ENCODE assay signal across 25 mouse cellular contexts in the genomic region with DNA sequence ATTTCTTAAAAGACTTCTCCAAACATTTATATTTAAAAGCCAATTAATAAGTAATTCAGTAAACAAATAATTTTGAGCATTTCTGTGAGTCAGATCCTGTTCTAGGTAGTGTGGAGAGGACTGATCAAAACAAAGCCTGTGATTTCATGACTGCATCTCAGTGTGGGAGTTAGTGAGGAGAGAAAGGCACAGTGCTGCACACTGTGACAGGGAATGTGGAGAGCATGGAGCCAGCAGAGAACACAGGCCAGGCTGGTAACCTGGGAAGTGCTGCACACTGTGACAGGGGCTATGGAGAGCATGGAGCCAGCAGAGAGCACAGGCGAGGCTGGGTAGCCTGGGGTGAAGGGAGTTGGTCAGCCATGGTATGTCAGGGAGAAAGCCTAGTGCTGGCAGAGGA. TPM values are rescaled to one million over a fixed set of nuclear protein-coding genes. Genes with fewer than 3 reads are reported as not detected.
DNase-seq lines count a peak whose midpoint lies in the region; ATAC-seq and TF ChIP-seq lines count a peak whose summit lies in the region.
"Had no signal": no experiment of that assay in that cellular context is flagged by ENCODE, and none has a peak within 500 bp of the region (broad histone marks: within the 10 kb centered on the region; RNA-seq: fewer than 3 reads in every experiment).

No protein-coding gene starts in this region.

- peaks cover 88% of the 10 kb centered on the region for H3K4me1 ChIP-seq in megakaryocyte, embryonic 14.5 days
- H3K4me1 ChIP-seq in bone marrow, adult 2 months (ENCODE audit: control insufficient read depth, insufficient read depth, low read length): peaks cover 6% of the 10 kb centered on the region; the same call in 1 of the 2 replicates

- DNase-seq in cerebellum, adult 8-10 months: no peak
- peak; percentile 28 for DNase-seq in layer of hippocampus, adult 11-12 months (ENCODE audit: low spot score)
- no peak for DNase-seq in layer of hippocampus, postnatal 10 days (ENCODE audit: low spot score in 2 of 2)
- DNase-seq: adrenal gland, postnatal 10 days; cerebellum, adult 18-20 months; gastrocnemius, postnatal 36 days; heart, postnatal 14 days; kidney, adult 8-10 months; kidney, postnatal 14 days; liver, embryonic 13.5 days; lung, embryonic 14.5 days; lung, postnatal 36 days; thymus, postnatal 25 days had no signal

- TF ChIP-seq POLR2A in bone marrow, adult 2 months (IDR thresholded peaks at IDR 0.05; ENCODE audit: borderline replicate concordance, control insufficient read depth, low read depth, low read length): no peak

- H3K36me3 ChIP-seq in megakaryocyte, embryonic 14.5 days (replicated peaks; ENCODE audit: low read length): no peaks in the 10 kb centered on the region
- H3K36me3 ChIP-seq: embryonic facial prominence, embryonic 10.5 days; forebrain, embryonic 12.5 days; hindbrain, embryonic 13.5 days; limb, embryonic 13.5 days; liver, embryonic 13.5 days; midbrain, embryonic 12.5 days; neural tube, embryonic 12.5 days had no signal

- 57% methylated on average over 1 of the region's 1 CpGs for WGBS in bone marrow, adult 2 months

- H3K4me3 ChIP-seq in megakaryocyte, embryonic 14.5 days (replicated peaks): peak overlapping the region; percentile 79
- no peak overlapping the region for H3K4me3 ChIP-seq in bone marrow, adult 2 months (replicated peaks; ENCODE audit: control insufficient read depth, low read depth, low read length)
- H3K4me3 ChIP-seq: embryonic facial prominence, embryonic 10.5 days; forebrain, embryonic 12.5 days; hindbrain, embryonic 13.5 days; limb, embryonic 13.5 days; liver, embryonic 13.5 days; midbrain, embryonic 12.5 days; neural tube, embryonic 12.5 days had no signal

- H3K27me3 ChIP-seq in megakaryocyte, embryonic 14.5 days (replicated peaks): no peaks in the 10 kb centered on the region
- H3K27me3 ChIP-seq: forebrain, embryonic 12.5 days; hindbrain, embryonic 13.5 days; limb, embryonic 13.5 days; liver, embryonic 13.5 days; midbrain, embryonic 12.5 days; neural tube, embryonic 12.5 days had no signal

- ATAC-seq in cerebellum, adult (ENCODE audit: insufficient number of reproducible peaks, low FRiP score, low TSS enrichment): 0 out of 2 replicates have a peak, but pooled peaks have one; percentile 7
- no peak for ATAC-seq in megakaryocyte, adult 5-6 weeks (ENCODE audit: poor library complexity, severe bottlenecking)
- ATAC-seq in erythroblast, adult 5-6 weeks (replicated peaks; ENCODE audit: low FRiP score, poor library complexity, severe bottlenecking): no peak

- TF ChIP-seq CTCF in bone marrow, adult 2 months (IDR thresholded peaks at IDR 0.05; ENCODE audit: control insufficient read depth, insufficient read depth, low read length): no peak

- peak overlapping the region; percentile 46 for H3K27ac ChIP-seq in bone marrow, adult 2 months (ENCODE audit: control insufficient read depth, insufficient read depth, low read depth, low read length, poor library complexity)
- H3K27ac ChIP-seq: embryonic facial prominence, embryonic 10.5 days; forebrain, embryonic 12.5 days; hindbrain, embryonic 13.5 days; limb, embryonic 13.5 days; liver, embryonic 13.5 days; midbrain, embryonic 12.5 days; neural tube, embryonic 12.5 days; stomach, postnatal 0 days had no signal

- no peaks in the 10 kb centered on the region for H3K9me3 ChIP-seq in megakaryocyte, embryonic 14.5 days
- H3K9me3 ChIP-seq: embryonic facial prominence, embryonic 10.5 days; forebrain, embryonic 12.5 days; hindbrain, embryonic 13.5 days; limb, embryonic 13.5 days; liver, embryonic 13.5 days; midbrain, embryonic 12.5 days; neural tube, embryonic 12.5 days had no signal

RNA-seq across cellular contexts. Expression of gene Stim2, which starts 48.1 kb away (rescaled TPM):
- 10 to 100 TPM; 66.0 to 77.4 TPM for total RNA-seq in layer of hippocampus, postnatal 10 days (2021)
- polyA plus RNA-seq in megakaryocyte, embryonic 14.5 days (2012; ENCODE audit: insufficient read depth, low replicate concordance): 3.0 and 6.9 TPM in 2 replicates
- 31.2 and 33.7 TPM in 2 replicates for total RNA-seq in megakaryocyte, adult 5-6 weeks (2015)
- total RNA-seq in megakaryocyte, adult 5-6 weeks (2017): 29.2 and 35.5 TPM in 2 replicates
- 9.6 and 19.1 TPM in 2 replicates for polyA plus RNA-seq in bone marrow, adult 2 months (2011; ENCODE audit: insufficient read depth, insufficient read length, low replicate concordance, missing spikeins)
- 3.3 and 8.8 TPM in 2 replicates for total RNA-seq in erythroblast, adult 5-6 weeks (2015; ENCODE audit: low replicate concordance)
- 7.9 and 8.6 TPM in 2 replicates for total RNA-seq in erythroblast, adult 5-6 weeks (2017; ENCODE audit: low replicate concordance)
